Mouse (Mus musculus) heart, adult 2 months (tissue): ENCODE data around the gene Pla2g4c.

Experiments
- CTCF ChIP-seq: fragments of 200-600 bp; IDR thresholded peaks from 2 replicates; pipeline ENCODE4 v1.8.1; 2022; ENCODE audit warnings: antibody characterized with exemption, mild to moderate bottlenecking, moderate library complexity
- EP300 ChIP-seq: fragments of 200-500 bp; IDR thresholded peaks from 2 replicates; pipeline ENCODE4 v1.6.1; 2011; ENCODE audit warnings: low read depth, low read length, control low read depth; ENCODE audit not compliant: insufficient read depth
- POLR2A ChIP-seq: fragments of 200-500 bp; IDR thresholded peaks from 2 replicates; pipeline ENCODE4 v1.6.1; 2011; ENCODE audit warnings: mild to moderate bottlenecking, low read depth, low read length, control low read depth; ENCODE audit not compliant: insufficient read depth

DNA sequence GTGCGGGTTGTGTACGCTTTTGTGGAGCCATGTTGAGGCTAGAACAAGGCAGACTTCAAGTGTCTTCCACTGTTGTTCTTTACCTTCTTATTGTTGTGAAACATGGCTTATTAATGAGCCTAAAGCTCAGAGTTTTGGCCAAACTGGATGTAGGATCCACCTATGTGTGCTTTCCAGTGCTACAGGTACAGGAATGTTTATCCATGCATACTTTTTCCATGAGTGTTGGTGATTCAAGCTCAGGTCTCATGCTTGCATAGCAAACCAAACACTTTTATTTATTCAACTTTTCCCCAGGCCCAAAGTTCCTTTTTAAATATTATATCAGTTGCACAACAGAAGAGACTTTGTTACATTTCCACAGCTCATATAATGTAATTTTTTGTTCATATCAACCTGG lies 6.1 kb downstream of the Pla2g4c start:
- TF ChIP-seq CTCF (no peak), POLR2A (no peak), EP300 (no peak)
